Mouse (Mus musculus) gastrocnemius, postnatal 14 days (tissue): ENCODE measurements at regions not wholly inside any gene's neighbourhood (a gene's known extent, or its start where the extent isn't known, plus 50 kb on each side); places are given as distances from the start of the nearest gene placed in this dataset.

Experiments used
- DNase-seq: peaks from one replicate; pipeline ENCODE4 v3.0.0; 2021; ENCODE audit warnings: mixed read lengths
- intact Hi-C: fragments of 180-260 bp; cut with DNase I; formaldehyde crosslinking; loops from one replicate; pipeline ENCODE4 v1.15.1; 2025; ENCODE audit warnings: low total_unique reads

DNA sequence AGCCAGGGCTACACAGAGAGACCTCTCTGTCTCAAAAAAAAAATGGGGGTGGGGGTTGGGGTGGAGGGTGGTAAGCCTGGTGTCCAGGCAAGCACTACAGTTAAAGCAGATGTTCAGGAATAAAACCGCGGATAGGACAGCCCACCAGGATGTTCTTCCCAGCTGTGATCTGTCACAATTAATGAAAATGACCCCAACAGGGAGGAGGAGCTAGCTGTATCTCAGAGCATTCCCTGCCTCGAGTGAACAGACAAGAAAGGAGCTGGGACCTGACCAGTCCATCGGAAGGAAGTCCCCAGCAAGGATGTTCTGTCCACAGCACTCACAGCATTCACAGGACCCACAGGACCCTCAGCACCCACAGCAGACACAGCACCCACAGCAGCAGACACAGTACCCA is 80.4 kb downstream of the Utp6 start:
- DNase-seq = no peak
- intact Hi-C loops = loop anchor here (10.0 kb wide), 1 partner anchor 77 kb away; no protein-coding TSS in a partner anchor

- DNase-seq = peak; percentile 42
- intact Hi-C loops = no loop called here
Measured at GRCm38 (mm10) chr11:79878091-79878490, 84.1 kb downstream of the Utp6 start.

DNA sequence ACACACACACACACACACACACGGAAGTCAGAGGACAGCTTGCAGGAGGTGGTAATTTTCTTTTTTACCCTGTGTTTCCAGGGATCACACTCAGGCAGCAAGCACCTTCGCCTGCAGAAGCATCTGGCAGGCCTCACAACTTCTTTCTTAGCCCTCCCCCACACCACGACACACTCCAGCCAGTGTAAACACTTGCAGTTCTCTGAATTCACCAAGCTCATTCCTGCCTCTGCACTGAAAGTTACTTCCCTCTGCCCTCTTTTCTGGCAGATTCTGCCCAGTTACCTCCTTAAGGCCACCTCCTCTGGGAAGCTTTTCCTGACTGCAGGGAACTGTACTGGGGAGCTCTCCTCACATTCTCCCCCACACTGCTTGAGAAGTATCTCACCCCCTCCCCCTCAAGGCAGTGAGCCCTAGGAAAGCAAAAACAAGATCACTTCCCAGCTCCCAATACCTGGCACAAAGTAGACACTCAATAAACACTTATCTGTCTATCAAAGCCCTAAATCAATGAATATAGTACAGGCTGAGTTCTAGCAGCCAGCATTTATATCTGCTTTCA is 84.9 kb downstream of the Utp6 start:
- intact Hi-C loops = no loop called here
- DNase-seq = no peak

- no peak for DNase-seq
- intact Hi-C loops = no loop called here
Measured at GRCm38 (mm10) chr11:79871783-79872628, 90.2 kb downstream of the Utp6 start.

- intact Hi-C loops = no loop called here
- DNase-seq = peak; percentile 47
Measured at GRCm38 (mm10) chr11:79870189-79870588, 92.0 kb downstream of the Utp6 start.

DNA sequence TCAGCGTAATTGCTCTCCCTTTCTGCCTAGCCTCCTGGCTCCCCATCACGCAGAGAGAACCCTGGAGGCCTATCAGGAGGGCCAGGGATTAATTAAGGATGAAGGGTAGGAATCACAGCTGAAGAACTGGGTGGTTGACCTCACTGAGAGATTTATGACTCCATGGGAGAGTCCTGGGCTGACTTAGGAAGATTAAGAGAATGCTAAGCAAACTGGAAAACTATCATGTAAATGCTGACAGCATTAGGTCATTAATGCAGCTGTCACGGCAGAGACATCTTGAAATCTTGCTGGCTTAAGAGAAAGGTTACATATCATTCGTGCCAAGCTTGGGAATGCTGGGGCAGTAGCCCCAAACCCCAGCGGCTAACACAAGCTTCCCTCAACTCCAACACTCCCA is 93.2 kb downstream of the Utp6 start:
- intact Hi-C loops = no loop called here

GRCm38 (mm10) chr11:79864836-79865235 is 97.4 kb downstream of the Utp6 start:
- DNase-seq = no peak
- intact Hi-C loops = no loop called here

More for the DNA sequence above, 93.2 kb downstream of the Utp6 start:
- DNase-seq = no peak

- intact Hi-C loops = no loop called here
- DNase-seq = no peak
Measured at GRCm38 (mm10) chr11:79863487-79864175, 98.6 kb downstream of the Utp6 start.

DNA sequence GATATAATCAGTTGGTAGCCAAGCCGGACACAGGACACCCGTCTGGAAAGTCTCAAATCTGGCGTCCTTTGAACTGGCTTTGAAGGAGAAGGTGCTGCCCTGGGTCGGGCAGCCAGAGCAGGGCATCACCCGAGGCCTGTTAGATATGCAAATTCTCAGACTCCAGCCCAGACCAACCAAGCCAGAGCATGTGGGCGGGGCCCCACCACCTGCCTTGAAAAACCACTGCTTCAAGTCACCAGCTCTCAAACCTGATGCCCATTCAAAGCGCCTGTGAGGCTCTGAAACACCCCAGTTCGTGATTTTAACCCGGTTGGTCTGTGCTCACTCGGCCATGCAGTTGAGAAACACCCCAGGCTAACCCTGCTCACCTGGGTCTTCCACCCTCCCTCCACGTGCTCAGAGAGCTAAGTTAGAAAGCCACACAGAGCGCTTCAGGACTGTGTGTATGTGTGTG is 101.6 kb downstream of the Utp6 start:
- no peak for DNase-seq
- intact Hi-C loops = no loop called here

- intact Hi-C loops = no loop called here
Measured at GRCm38 (mm10) chr11:79856376-79856775, 105.8 kb downstream of the Utp6 start.

GRCm38 (mm10) chr11:79849545-79849944 is 112.6 kb downstream of the Utp6 start:
- no peak for DNase-seq
- intact Hi-C loops = no loop called here

More at GRCm38 (mm10) chr11:79856376-79856775, 105.8 kb downstream of the Utp6 start:
- DNase-seq = no peak

GRCm38 (mm10) chr11:79844436-79844835 is 117.8 kb downstream of the Utp6 start:
- no peak for DNase-seq
- intact Hi-C loops = no loop called here

GRCm38 (mm10) chr11:79843021-79843420 is 119.2 kb downstream of the Utp6 start:
- intact Hi-C loops = no loop called here
- DNase-seq = peak; percentile 48

GRCm38 (mm10) chr11:79839973-79840372 is 122.2 kb downstream of the Utp6 start:
- no peak for DNase-seq
- intact Hi-C loops = no loop called here

DNA sequence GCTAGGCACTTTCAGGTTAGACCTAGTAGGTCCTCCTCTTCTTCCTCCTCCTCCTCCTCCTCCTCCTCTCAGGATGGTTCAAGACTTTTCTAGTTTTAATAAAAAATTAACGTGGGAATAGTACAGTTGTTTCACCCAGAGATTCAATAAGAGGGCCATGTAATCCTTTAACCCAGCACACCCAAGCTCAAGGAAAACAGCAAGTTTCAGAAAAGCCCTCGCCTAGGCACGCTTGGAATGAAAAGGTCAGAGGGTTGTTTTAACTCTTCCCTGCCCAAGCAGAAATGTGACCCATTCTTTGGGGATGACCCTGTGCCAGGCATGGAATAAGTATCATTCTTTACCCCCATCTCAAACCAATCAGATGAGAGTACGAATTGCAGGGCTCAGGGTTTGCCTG is 124.1 kb downstream of the Utp6 start:
- intact Hi-C loops = no loop called here
- DNase-seq = no peak

- peak; percentile 42 for DNase-seq
Measured at GRCm38 (mm10) chr11:79837076-79837990, 124.9 kb downstream of the Utp6 start.

DNA sequence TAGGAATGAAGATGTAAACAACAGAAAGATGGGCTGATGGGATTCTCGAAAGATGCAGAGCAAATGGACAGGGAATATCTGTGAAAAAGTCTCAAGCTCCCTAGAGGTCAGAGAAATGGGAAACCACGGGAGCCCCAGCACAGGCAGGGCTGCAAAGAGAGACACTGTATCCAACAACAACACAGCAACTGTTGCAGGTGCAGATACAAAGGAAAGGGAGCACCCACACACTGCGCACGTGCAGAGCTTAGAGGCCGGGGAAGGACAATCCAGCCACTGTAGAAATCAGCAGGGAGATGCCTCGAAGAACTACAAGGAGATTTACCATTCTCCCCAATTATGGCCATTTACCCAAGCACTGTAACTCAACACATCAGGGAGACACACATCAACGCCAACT is 126.3 kb downstream of the Utp6 start:
- intact Hi-C loops = no loop called here
- no peak for DNase-seq

More at GRCm38 (mm10) chr11:79837076-79837990, 124.9 kb downstream of the Utp6 start:
- intact Hi-C loops = no loop called here

- intact Hi-C loops = no loop called here
- DNase-seq = no peak
Measured at GRCm38 (mm10) chr11:79833817-79834216, 128.4 kb downstream of the Utp6 start.

DNA sequence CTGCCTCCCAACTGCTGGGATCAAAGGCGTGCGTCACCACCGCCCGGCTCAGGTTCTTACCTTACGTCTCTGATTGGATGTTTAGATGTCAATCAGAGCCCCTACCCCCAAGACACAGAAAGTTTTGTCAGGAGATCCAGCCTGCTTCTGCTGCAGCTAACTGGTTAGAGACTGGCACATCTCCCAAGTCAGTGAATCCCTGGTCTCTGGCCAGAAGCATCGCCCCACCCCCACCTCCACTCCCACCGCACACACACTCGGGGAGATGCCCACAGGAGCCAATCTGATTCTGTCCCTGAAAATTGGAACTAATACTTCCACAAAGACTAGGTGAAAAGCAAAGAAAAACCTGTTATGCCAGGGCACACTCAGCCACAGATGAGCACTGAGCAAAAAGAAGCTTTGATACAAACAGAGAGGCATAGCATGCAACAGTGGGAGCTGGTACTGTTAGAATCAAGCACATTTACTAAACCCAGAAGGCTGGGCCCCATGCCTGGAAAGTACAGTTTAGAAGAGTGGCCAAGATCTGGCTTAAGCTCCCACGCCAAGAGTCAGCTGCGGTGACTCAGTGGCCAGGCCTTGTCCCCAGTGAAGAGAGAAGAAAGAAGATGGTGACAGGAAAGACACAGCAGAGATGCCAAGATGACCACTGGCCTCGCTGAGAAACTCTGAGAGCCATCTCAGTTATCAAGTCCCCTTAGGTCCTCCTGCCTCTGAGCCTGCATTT is 130.4 kb downstream of the Utp6 start:
- intact Hi-C loops = no loop called here
- peak; percentile 77 for DNase-seq
